Comparison of ENCODE assay signal across 29 mouse cellular contexts in the genomic region with DNA sequence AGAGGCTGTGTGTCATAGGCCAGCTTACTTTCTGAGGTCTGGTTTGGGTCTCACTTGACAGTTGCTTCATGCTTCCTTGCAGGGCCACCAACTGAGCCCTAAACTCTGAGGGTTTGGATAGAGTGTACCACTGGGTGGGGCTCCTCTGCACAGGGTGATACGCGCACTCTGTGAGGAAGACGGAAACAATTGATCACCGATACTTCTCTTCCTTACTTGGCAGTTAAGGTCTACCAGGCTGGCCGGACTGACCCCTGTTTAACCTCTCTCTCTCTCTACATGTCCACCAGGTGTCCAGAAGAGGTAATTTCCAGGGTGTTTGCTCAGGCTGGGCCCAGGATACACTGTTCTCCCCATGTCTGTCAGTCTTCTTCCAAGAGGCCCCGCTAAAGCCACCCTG.
DNase-seq lines count a peak whose midpoint lies in the region; ATAC-seq and TF ChIP-seq lines count a peak whose summit lies in the region.
"Had no signal": no experiment of that assay in that cellular context is flagged by ENCODE, and none has a peak within 500 bp of the region (broad histone marks: within the 10 kb centered on the region; RNA-seq: fewer than 3 reads in every experiment).

No protein-coding gene starts in this region.

- H3K27ac ChIP-seq in hindbrain, embryonic 11.5 days (ENCODE audit: low read depth, low read length), result 0 out of 2 replicates have a peak overlapping the region, but pooled peaks have one; percentile 59
- H3K27ac ChIP-seq in hindbrain, embryonic 12.5 days, result no peak overlapping the region
- peak overlapping the region; percentile 83; the same call in 1 of the 2 replicates for H3K27ac ChIP-seq in midbrain, embryonic 12.5 days (replicated peaks)
- no peak overlapping the region for H3K27ac ChIP-seq in midbrain, embryonic 16.5 days (ENCODE audit: low read length)
- peak overlapping the region; percentile 57 for H3K27ac ChIP-seq in bone marrow macrophage, adult 2 months (ENCODE audit: insufficient read depth, low read depth, low read length)
- H3K27ac ChIP-seq: embryonic facial prominence, embryonic 10.5 days; embryonic facial prominence, embryonic 15.5 days; layer of hippocampus, adult 2 months; left cerebral cortex, adult 2 months; limb, embryonic 13.5 days; liver, embryonic 14.5 days had no signal

- H3K36me3 ChIP-seq in hindbrain, embryonic 11.5 days (ENCODE audit: control insufficient read depth, insufficient read depth, low read length), result no peaks in the 10 kb centered on the region
- no peaks in the 10 kb centered on the region for H3K36me3 ChIP-seq in hindbrain, embryonic 12.5 days
- H3K36me3 ChIP-seq in midbrain, embryonic 12.5 days, result no peaks in the 10 kb centered on the region
- H3K36me3 ChIP-seq in midbrain, embryonic 16.5 days (ENCODE audit: control insufficient read depth, insufficient read depth, low read length), result no peaks in the 10 kb centered on the region
- H3K36me3 ChIP-seq: embryonic facial prominence, embryonic 10.5 days; embryonic facial prominence, embryonic 15.5 days; forebrain, embryonic 12.5 days; heart, embryonic 12.5 days; limb, embryonic 13.5 days; neural tube, embryonic 13.5 days had no signal

- H3K4me1 ChIP-seq in hindbrain, embryonic 11.5 days (replicated peaks; ENCODE audit: control insufficient read depth, insufficient read depth, low read length), result no peaks in the 10 kb centered on the region; the same call in 1 of the 2 replicates
- peaks cover 37% of the 10 kb centered on the region for H3K4me1 ChIP-seq in hindbrain, embryonic 12.5 days
- H3K4me1 ChIP-seq in midbrain, embryonic 12.5 days, result peaks cover 34% of the 10 kb centered on the region
- H3K4me1 ChIP-seq in midbrain, embryonic 16.5 days (ENCODE audit: control insufficient read depth, insufficient read depth, low read length), result peaks cover 17% of the 10 kb centered on the region; the same call in 1 of the 2 replicates
- peaks cover 43% of the 10 kb centered on the region for H3K4me1 ChIP-seq in bone marrow macrophage, adult 2 months (ENCODE audit: control insufficient read depth, insufficient read depth, low read length)

- H3K4me2 ChIP-seq in hindbrain, embryonic 11.5 days (replicated peaks; ENCODE audit: low read depth, low read length), result no peak overlapping the region
- no peak overlapping the region for H3K4me2 ChIP-seq in hindbrain, embryonic 12.5 days (replicated peaks)
- H3K4me2 ChIP-seq in midbrain, embryonic 12.5 days (replicated peaks), result no peak overlapping the region
- no peak overlapping the region for H3K4me2 ChIP-seq in midbrain, embryonic 16.5 days (ENCODE audit: low read length)
- H3K4me2 ChIP-seq: embryonic facial prominence, embryonic 15.5 days; forebrain, embryonic 12.5 days; heart, embryonic 12.5 days; limb, embryonic 13.5 days; lung, embryonic 14.5 days; neural tube, embryonic 13.5 days had no signal

- H3K27me3 ChIP-seq in hindbrain, embryonic 11.5 days (ENCODE audit: control insufficient read depth, insufficient read depth, low read length), result no peaks in the 10 kb centered on the region
- H3K27me3 ChIP-seq in hindbrain, embryonic 12.5 days, result no peaks in the 10 kb centered on the region
- no peaks in the 10 kb centered on the region for H3K27me3 ChIP-seq in midbrain, embryonic 12.5 days
- H3K27me3 ChIP-seq in midbrain, embryonic 16.5 days (ENCODE audit: control insufficient read depth, insufficient read depth, low read depth, low read length), result no peaks in the 10 kb centered on the region
- H3K27me3 ChIP-seq: embryonic facial prominence, embryonic 15.5 days; heart, embryonic 12.5 days; limb, embryonic 13.5 days; neural tube, embryonic 13.5 days had no signal

- TF ChIP-seq POLR2A in bone marrow macrophage, adult 2 months (IDR thresholded peaks at IDR 0.05; ENCODE audit: borderline replicate concordance, low read depth, low read length), result no peak

- DNase-seq in adrenal gland, adult 2 months, result peak; percentile 34
- no peak for DNase-seq in adrenal gland, postnatal 14 days
- no peak for DNase-seq in hindbrain, embryonic 11.5 days (ENCODE audit: low spot score)
- no peak for DNase-seq in left cerebral cortex, adult 9 months (ENCODE audit: low spot score in 2 of 2)
- DNase-seq: adrenal gland, postnatal 10 days; cerebellum, adult 8-10 months; cerebellum, postnatal 25 days; gastrocnemius, postnatal 36 days; heart, adult 18-20 months; kidney, adult 18-20 months; kidney, postnatal 36 days; lung, embryonic 14.5 days; lung, postnatal 14 days; thymus, adult 2 months; thymus, postnatal 36 days had no signal

- no peak for ATAC-seq in hindbrain, embryonic 11.5 days (ENCODE audit: low FRiP score)
- ATAC-seq in hindbrain, embryonic 12.5 days (ENCODE audit: low FRiP score), result no peak
- ATAC-seq in midbrain, embryonic 12.5 days (ENCODE audit: low FRiP score, low read depth), result no peak
- no peak for ATAC-seq in midbrain, embryonic 16.5 days
- ATAC-seq: activated CD4-positive, CD25-positive, alpha-beta regulatory T cell, adult 4 months had no signal

- no peak overlapping the region for H3K9ac ChIP-seq in hindbrain, embryonic 11.5 days (ENCODE audit: low read depth, low read length)
- H3K9ac ChIP-seq in hindbrain, embryonic 12.5 days, result no peak overlapping the region
- no peak overlapping the region for H3K9ac ChIP-seq in midbrain, embryonic 12.5 days (replicated peaks)
- H3K9ac ChIP-seq in midbrain, embryonic 16.5 days (ENCODE audit: low read depth, low read length), result no peak overlapping the region
- H3K9ac ChIP-seq: embryonic facial prominence, embryonic 15.5 days; forebrain, embryonic 12.5 days; heart, embryonic 12.5 days; limb, embryonic 13.5 days; liver, embryonic 14.5 days; lung, embryonic 14.5 days; neural tube, embryonic 13.5 days had no signal

- 92% methylated on average over 6 of the region's 6 CpGs for WGBS in hindbrain, embryonic 11.5 days
- 94% methylated on average over 6 of the region's 6 CpGs for WGBS in hindbrain, embryonic 12.5 days
- WGBS in midbrain, embryonic 12.5 days, result 93% methylated on average over 6 of the region's 6 CpGs
- WGBS in midbrain, embryonic 16.5 days, result 97% methylated on average over 6 of the region's 6 CpGs

- no peaks in the 10 kb centered on the region for H3K9me3 ChIP-seq in hindbrain, embryonic 11.5 days (ENCODE audit: control insufficient read depth, low read length)
- H3K9me3 ChIP-seq in hindbrain, embryonic 12.5 days (replicated peaks), result no peaks in the 10 kb centered on the region
- H3K9me3 ChIP-seq in midbrain, embryonic 12.5 days, result no peaks in the 10 kb centered on the region
- H3K9me3 ChIP-seq in midbrain, embryonic 16.5 days (replicated peaks; ENCODE audit: control insufficient read depth, low read length, poor library complexity, severe bottlenecking), result no peaks in the 10 kb centered on the region
- H3K9me3 ChIP-seq: embryonic facial prominence, embryonic 10.5 days; embryonic facial prominence, embryonic 15.5 days; forebrain, embryonic 12.5 days; heart, embryonic 12.5 days; limb, embryonic 13.5 days; neural tube, embryonic 13.5 days had no signal

- TF ChIP-seq CTCF in bone marrow macrophage, adult 2 months (IDR thresholded peaks at IDR 0.05; ENCODE audit: low read depth, low read length), result no peak

- no peak overlapping the region for H3K4me3 ChIP-seq in hindbrain, embryonic 11.5 days (ENCODE audit: low read depth, low read length)
- H3K4me3 ChIP-seq in hindbrain, embryonic 12.5 days, result no peak overlapping the region
- no peak overlapping the region for H3K4me3 ChIP-seq in midbrain, embryonic 12.5 days
- H3K4me3 ChIP-seq in midbrain, embryonic 16.5 days (ENCODE audit: low read depth, low read length), result no peak overlapping the region
- no peak overlapping the region for H3K4me3 ChIP-seq in bone marrow macrophage, adult 2 months (ENCODE audit: insufficient read depth, low read length)
- H3K4me3 ChIP-seq: embryonic facial prominence, embryonic 10.5 days; embryonic facial prominence, embryonic 15.5 days; forebrain, embryonic 12.5 days; heart, embryonic 12.5 days; layer of hippocampus, adult 2 months; left cerebral cortex, adult 2 months; limb, embryonic 13.5 days; neural tube, embryonic 13.5 days had no signal

Comparison
In these comparisons a context has a peak if more than half of its experiments do, and no peak if none do; other contexts are left out.
1. H3K27ac ChIP-seq: peak in hindbrain, embryonic 11.5 days (single experiment), midbrain, embryonic 12.5 days (single experiment) and bone marrow macrophage, adult 2 months (single experiment); none in hindbrain, embryonic 12.5 days (single experiment) and midbrain, embryonic 16.5 days (single experiment).